Mouse (Mus musculus): ENCODE results near the gene Hint3.
A peak's percentile ranks its signal among the peaks of the same experiment; 100 is the strongest.

DNA sequence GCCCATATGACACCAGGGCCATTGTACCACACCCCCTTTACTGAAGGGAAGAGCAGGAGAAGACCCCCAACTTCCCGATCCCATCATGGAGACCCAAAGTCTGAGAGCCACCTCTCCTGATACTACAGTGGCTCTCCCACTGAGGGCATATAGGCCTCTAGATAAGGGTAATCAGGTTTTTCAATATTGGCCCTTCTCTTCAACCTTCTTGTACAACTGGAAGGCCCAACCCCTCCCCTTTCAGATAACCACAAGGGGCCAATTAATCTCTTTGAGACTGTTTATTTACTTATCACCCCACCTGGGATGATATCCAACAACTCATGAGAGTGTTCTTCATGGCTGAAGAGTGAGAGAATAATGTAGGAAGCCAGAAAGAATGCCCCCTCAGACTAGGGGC lies 3.3 kb upstream of the Hint3 start:
- TF ChIP-seq ZKSCAN1 (IDR thresholded peaks at IDR 0.05; ENCODE audit: low read depth, low read length) = no peak
- TF ChIP-seq ZMIZ1 (IDR thresholded peaks at IDR 0.05; ENCODE audit: low read depth, low read length) = no peak
- TF ChIP-seq POLR2AphosphoS2 (IDR thresholded peaks at IDR 0.05; ENCODE audit: low read length) = no peak
- no peak for TF ChIP-seq CTCF (IDR thresholded peaks at IDR 0.05 in 2 of 3, conservative IDR thresholded peaks at IDR 0.05 in 1 of 3; ENCODE audit: control insufficient read depth in 1 of 3, insufficient read depth in 1 of 3, low read depth in 2 of 3, low read length in 3 of 3, poor library complexity in 1 of 3, severe bottlenecking in 1 of 3)
- peak in 1 of 2 experiments; percentile 44; a peak in 2 of 4 replicates for TF ChIP-seq EP300 (IDR thresholded peaks at IDR 0.05; ENCODE audit: low read depth in 1 of 2, low read length in 2 of 2)
- no peak for TF ChIP-seq ELF1 (IDR thresholded peaks at IDR 0.05; ENCODE audit: low read depth, low read length)
- TF ChIP-seq POLR2AphosphoS5 (IDR thresholded peaks at IDR 0.05; ENCODE audit: borderline replicate concordance, low read depth, low read length) = no peak
